Mouse (Mus musculus) liver, adult 2 months (tissue): Measurements from ENCODE around the gene 6430531B16Rik. TPM values are rescaled to one million over a fixed set of nuclear protein-coding genes. Genes with fewer than 3 reads are reported as not detected.
A peak's percentile ranks its signal among the peaks of the same experiment; 100 is the strongest.

ENCODE experiments used
- DNase-seq: peaks from one replicate; pipeline ENCODE4 v3.0.0-alpha.2; 2011; ENCODE audit warnings: low read depth, low spot score; ENCODE audit errors: extremely low read depth
- H3K27ac ChIP-seq: fragments of 200-500 bp; replicated peaks from 2 replicates; pipeline ENCODE4 v1.5.1; 2012; ENCODE audit warnings: low read depth, mild to moderate bottlenecking, control low read depth, inconsistent platforms, low read length; ENCODE audit not compliant: insufficient read depth
- H3K27me3 ChIP-seq: fragments of 200-500 bp; 2 replicates; pipeline ENCODE4 v1.6.1; 2012; ENCODE audit warnings: mild to moderate bottlenecking, moderate library complexity, low read length, inconsistent platforms; ENCODE audit not compliant: control insufficient read depth, insufficient read depth
- H3K36me3 ChIP-seq: fragments of 200-500 bp; 2 replicates; pipeline ENCODE4 v1.6.1; 2012; ENCODE audit warnings: low read length, inconsistent platforms; ENCODE audit not compliant: control insufficient read depth, insufficient read depth
- H3K4me1 ChIP-seq: fragments of 200-500 bp; 2 replicates; pipeline ENCODE4 v1.6.1; 2011; ENCODE audit warnings: low read length; ENCODE audit not compliant: control insufficient read depth, insufficient read depth
- H3K4me3 ChIP-seq: fragments of 200-500 bp; 2 replicates; pipeline ENCODE4 v1.5.1; 2011; ENCODE audit warnings: low read depth, mild to moderate bottlenecking, control low read depth, low read length, moderate library complexity; ENCODE audit not compliant: insufficient read depth
- H3K79me2 ChIP-seq: fragments of 200-500 bp; 2 replicates; pipeline ENCODE4 v1.6.1; 2012; ENCODE audit warnings: inconsistent platforms, mild to moderate bottlenecking, low read length, moderate library complexity; ENCODE audit not compliant: control insufficient read depth, insufficient read depth
- H3K9ac ChIP-seq: fragments of 200-500 bp; 2 replicates; pipeline ENCODE4 v1.6.1; 2012; ENCODE audit warnings: low read depth, mild to moderate bottlenecking, control low read depth, inconsistent platforms, low read length
- CTCF ChIP-seq: fragments of 200-500 bp; IDR thresholded peaks from 2 replicates; pipeline ENCODE4 v1.5.1; 2011; ENCODE audit warnings: low read depth, low read length, control low read depth
- POLR2A ChIP-seq: fragments of 200-500 bp; IDR thresholded peaks from 2 replicates; pipeline ENCODE4 v1.6.1; 2011; ENCODE audit warnings: low read length, control low read depth; ENCODE audit not compliant: insufficient read depth; ENCODE audit errors: extremely low read depth
- WGBS: fragments of 180-500 bp; shearing (Covaris S2); methylation state at CpG from one replicate; pipeline ENCODE4 v1.1.7; 2018; 5-methylcytosine and 5-hydroxymethylcytosine counted together
- polyA plus RNA-seq: library from polyadenylated mRNA; depleted of rRNA; stranded (reverse); fragments of >200 nt; gene quantifications from 2 replicates; pipeline ENCODE4 v1.2.3, GENCODE M21; 2012; rRNA removed
- total RNA-seq: library from RNA; depleted of rRNA; stranded (reverse); fragments of >200 nt; gene quantifications from 2 replicates; pipeline ENCODE4 v1.2.3, GENCODE M21; 2014; rRNA removed

The 6430531B16Rik gene
- not detected in 2 replicates for total RNA-seq
- 0.07 TPM in 1 of 2 replicates, not detected in the other for polyA plus RNA-seq

- H3K4me3 ChIP-seq, result peak within 1 kb of the TSS; percentile 62
- WGBS, result 9% methylated on average over 32 of the region's 32 CpGs
- no peaks in the 10 kb centered on the region for H3K36me3 ChIP-seq
- no peaks in the 10 kb centered on the region for H3K27me3 ChIP-seq
- TF ChIP-seq CTCF (no peak), POLR2A (no peak)
- peak; percentile 73 for DNase-seq
- peaks cover 4% of the 10 kb centered on the region for H3K4me1 ChIP-seq
- H3K27ac ChIP-seq, result no peak within 1 kb of the TSS
- no peaks in the 10 kb centered on the region for H3K79me2 ChIP-seq
- H3K9ac ChIP-seq, result peak within 1 kb of the TSS; percentile 28; the same call in 1 of the 2 replicates
Observed at GRCm38 (mm10) chr7:139978278-139978892, at the start of gene 6430531B16Rik. Gene 6430531B16Rik, minus strand, starts transcription at chr7:139978755.

- H3K27me3 ChIP-seq, result no peaks in the 10 kb centered on the region
- H3K36me3 ChIP-seq, result peaks cover 3% of the 10 kb centered on the region; the same call in 1 of the 2 replicates
Observed at GRCm38 (mm10) chr7:140011336-140011735, 32.8 kb upstream of the 6430531B16Rik start.

GRCm38 (mm10) chr7:140007781-140008180 lies 29.2 kb upstream of the 6430531B16Rik start:
- Histone ChIP-seq H3K4me1 (no peaks in the 10 kb centered on the region), H3K36me3 (peaks cover 3% of the 10 kb centered on the region; the same call in 1 of the 2 replicates), H3K27ac (no peak overlapping the region), H3K79me2 (no peaks in the 10 kb centered on the region), H3K27me3 (no peaks in the 10 kb centered on the region), H3K4me3 (no peak overlapping the region), H3K9ac (no peak overlapping the region)
- DNase-seq, result no peak
- 95% methylated on average over 9 of the region's 9 CpGs for WGBS
- TF ChIP-seq CTCF (no peak), POLR2A (no peak)

More at GRCm38 (mm10) chr7:140011336-140011735, 32.8 kb upstream of the 6430531B16Rik start:
- no peak overlapping the region for H3K9ac ChIP-seq
- H3K4me3 ChIP-seq, result no peak overlapping the region
- H3K4me1 ChIP-seq, result no peaks in the 10 kb centered on the region
- DNase-seq, result no peak
- no peak for TF ChIP-seq POLR2A
- no peak for TF ChIP-seq CTCF
- no peaks in the 10 kb centered on the region for H3K79me2 ChIP-seq
- 97% methylated on average over 17 of the region's 17 CpGs for WGBS
- no peak overlapping the region for H3K27ac ChIP-seq

- Histone ChIP-seq H3K27me3 (no peaks in the 10 kb centered on the region), H3K27ac (no peak overlapping the region), H3K79me2 (no peaks in the 10 kb centered on the region), H3K4me3 (no peak overlapping the region), H3K9ac (no peak overlapping the region), H3K36me3 (peaks cover 3% of the 10 kb centered on the region; the same call in 1 of the 2 replicates), H3K4me1 (no peaks in the 10 kb centered on the region)
- no peak for DNase-seq
- 97% methylated on average over 9 of the region's 9 CpGs for WGBS
- TF ChIP-seq CTCF, result no peak
- no peak for TF ChIP-seq POLR2A
Observed at GRCm38 (mm10) chr7:140006861-140007611, 28.5 kb upstream of the 6430531B16Rik start.

GRCm38 (mm10) chr7:140004666-140005065 lies 26.1 kb upstream of the 6430531B16Rik start:
- 95% methylated on average over 8 of the region's 8 CpGs for whole genome bisulfite sequencing
- Histone ChIP-seq H3K27ac (no peak overlapping the region), H3K27me3 (no peaks in the 10 kb centered on the region), H3K79me2 (no peaks in the 10 kb centered on the region), H3K4me1 (peaks cover 2% of the 10 kb centered on the region; the same call in 1 of the 2 replicates), H3K9ac (no peak overlapping the region), H3K36me3 (peaks cover 8% of the 10 kb centered on the region; the same call in 1 of the 2 replicates), H3K4me3 (no peak overlapping the region)
- no peak for TF ChIP-seq POLR2A
- no peak for TF ChIP-seq CTCF
- no peak for DNase-seq
